Mouse (Mus musculus): Measurements from ENCODE around the gene 1300017J02Rik. TPM values are rescaled to one million over a fixed set of nuclear protein-coding genes. Genes with fewer than 3 reads are reported as not detected.

1300017J02Rik gene
- polyA plus RNA-seq, 1 experiment from 2014 or later, result 1.9 TPM

GRCm38 (mm10) chr9:103224721-103225120, 80.2 kb downstream of the 1300017J02Rik start:
- H3K9ac ChIP-seq (ENCODE audit: low read length), result no peak overlapping the region
- H3K27me3 ChIP-seq (ENCODE audit: control insufficient read depth, insufficient read depth, low read length), result no peaks in the 10 kb centered on the region
- no peak overlapping the region for H3K27ac ChIP-seq (replicated peaks; ENCODE audit: low read depth, low read length)
- no peaks in the 10 kb centered on the region for H3K36me3 ChIP-seq (ENCODE audit: control insufficient read depth, insufficient read depth, low read length)
- no peak for ATAC-seq (ENCODE audit: insufficient number of reproducible peaks, low FRiP score, low TSS enrichment, low read depth)
- WGBS, result 88% methylated on average over 7 of the region's 7 CpGs
- no peak for DNase-seq (ENCODE audit: low spot score)
- no peak overlapping the region for H3K4me2 ChIP-seq (ENCODE audit: low read depth, severe bottlenecking)
- no peak overlapping the region for H3K4me3 ChIP-seq (ENCODE audit: low read depth, low read length)
- no peaks in the 10 kb centered on the region for H3K4me1 ChIP-seq (ENCODE audit: control insufficient read depth, insufficient read depth, low read length)
- no peaks in the 10 kb centered on the region; the same call in 1 of the 2 replicates for H3K9me3 ChIP-seq (ENCODE audit: control insufficient read depth, low read length)

DNA sequence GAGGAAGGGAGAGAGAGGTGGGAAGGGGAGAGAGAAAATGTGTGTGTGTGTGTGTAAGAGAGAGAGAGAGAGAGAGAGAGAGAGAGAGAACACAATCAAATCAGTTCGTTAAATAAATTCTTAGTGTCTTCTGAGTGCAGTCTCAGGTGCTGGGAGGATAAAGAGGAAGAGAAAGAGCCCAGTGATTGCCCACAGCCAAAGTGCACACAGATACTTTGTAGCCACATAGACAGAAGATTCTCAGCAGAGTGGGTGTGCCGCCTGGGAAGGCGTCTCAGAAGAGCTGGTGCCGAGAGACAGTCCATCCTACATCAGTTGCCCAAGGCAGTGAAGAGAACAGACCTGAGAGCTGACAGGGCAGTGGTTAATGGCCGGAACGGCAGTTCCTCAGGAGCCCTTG, 90.6 kb downstream of the 1300017J02Rik start:
- WGBS, result 78% methylated on average over 6 of the region's 6 CpGs

GRCm38 (mm10) chr9:103213631-103214030, 91.3 kb downstream of the 1300017J02Rik start:
- Histone ChIP-seq H3K9me3 (ENCODE audit: control insufficient read depth, low read length) (no peaks in the 10 kb centered on the region), H3K27me3 (ENCODE audit: control insufficient read depth, insufficient read depth, low read length) (no peaks in the 10 kb centered on the region; the same call in 1 of the 2 replicates), H3K4me1 (ENCODE audit: control insufficient read depth, insufficient read depth, low read length) (no peaks in the 10 kb centered on the region), H3K4me3 (ENCODE audit: low read depth, low read length) (no peak overlapping the region), H3K4me2 (ENCODE audit: low read depth, severe bottlenecking) (no peak overlapping the region), H3K36me3 (ENCODE audit: control insufficient read depth, insufficient read depth, low read length) (no peaks in the 10 kb centered on the region), H3K9ac (ENCODE audit: low read length) (no peak overlapping the region), H3K27ac (replicated peaks; ENCODE audit: low read depth, low read length) (no peak overlapping the region)
- WGBS, result 70% methylated on average over 2 of the region's 2 CpGs
- ATAC-seq (ENCODE audit: insufficient number of reproducible peaks, low FRiP score, low TSS enrichment, low read depth), result no peak
- no peak for DNase-seq (ENCODE audit: low spot score)

More for the DNA sequence above, 90.6 kb downstream of the 1300017J02Rik start:
- Histone ChIP-seq H3K36me3 (ENCODE audit: control insufficient read depth, insufficient read depth, low read length) (no peaks in the 10 kb centered on the region), H3K9ac (ENCODE audit: low read length) (no peak overlapping the region), H3K9me3 (ENCODE audit: control insufficient read depth, low read length) (no peaks in the 10 kb centered on the region), H3K4me1 (ENCODE audit: control insufficient read depth, insufficient read depth, low read length) (no peaks in the 10 kb centered on the region), H3K27me3 (ENCODE audit: control insufficient read depth, insufficient read depth, low read length) (no peaks in the 10 kb centered on the region; the same call in 1 of the 2 replicates), H3K4me3 (ENCODE audit: low read depth, low read length) (no peak overlapping the region), H3K4me2 (ENCODE audit: low read depth, severe bottlenecking) (no peak overlapping the region), H3K27ac (replicated peaks; ENCODE audit: low read depth, low read length) (no peak overlapping the region)
- DNase-seq (ENCODE audit: low spot score) (no peak), ATAC-seq (ENCODE audit: insufficient number of reproducible peaks, low FRiP score, low TSS enrichment, low read depth) (no peak)

- Histone ChIP-seq H3K9me3 (ENCODE audit: control insufficient read depth, low read length) (no peaks in the 10 kb centered on the region), H3K36me3 (ENCODE audit: control insufficient read depth, insufficient read depth, low read length) (no peaks in the 10 kb centered on the region), H3K4me2 (ENCODE audit: low read depth, severe bottlenecking) (no peak overlapping the region), H3K4me3 (ENCODE audit: low read depth, low read length) (no peak overlapping the region), H3K4me1 (ENCODE audit: control insufficient read depth, insufficient read depth, low read length) (no peaks in the 10 kb centered on the region), H3K27me3 (ENCODE audit: control insufficient read depth, insufficient read depth, low read length) (no peaks in the 10 kb centered on the region; the same call in 1 of the 2 replicates), H3K9ac (ENCODE audit: low read length) (no peak overlapping the region), H3K27ac (replicated peaks; ENCODE audit: low read depth, low read length) (no peak overlapping the region)
- DNase-seq (ENCODE audit: low spot score) (no peak), ATAC-seq (ENCODE audit: insufficient number of reproducible peaks, low FRiP score, low TSS enrichment, low read depth) (no peak)
- WGBS, result 82% methylated on average over 28 of the region's 28 CpGs
Observed at GRCm38 (mm10) chr9:103212654-103213420, 92.0 kb downstream of the 1300017J02Rik start.

GRCm38 (mm10) chr9:103208802-103209423, 96.0 kb downstream of the 1300017J02Rik start:
- no peak for DNase-seq (ENCODE audit: low spot score)
- H3K4me1 ChIP-seq (ENCODE audit: control insufficient read depth, insufficient read depth, low read length), result no peaks in the 10 kb centered on the region
- WGBS, result 56% methylated on average over 6 of the region's 6 CpGs

DNA sequence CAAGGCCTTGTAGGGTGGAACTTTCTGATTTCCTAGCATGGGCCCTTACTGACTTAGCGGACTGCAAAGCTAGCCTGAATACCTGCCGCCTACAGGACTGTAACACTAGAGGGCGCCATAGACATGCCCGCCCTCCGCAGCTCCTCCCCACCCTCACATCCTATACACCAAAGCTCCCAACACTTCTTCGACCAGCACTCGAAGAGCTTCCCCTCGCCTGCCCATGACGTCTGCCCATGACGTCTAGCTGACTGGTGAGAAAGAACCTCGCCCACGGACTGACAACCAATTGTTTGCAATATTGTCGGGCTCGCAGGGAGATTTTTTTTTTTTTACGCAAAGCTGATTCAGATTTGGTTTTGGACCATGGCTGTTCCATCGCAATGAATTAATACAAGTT, 97.0 kb downstream of the 1300017J02Rik start:
- ATAC-seq (ENCODE audit: insufficient number of reproducible peaks, low FRiP score, low TSS enrichment, low read depth), result peak; percentile 87
- no peak overlapping the region for H3K9ac ChIP-seq (ENCODE audit: low read length)
- no peak overlapping the region for H3K4me3 ChIP-seq (ENCODE audit: low read depth, low read length)
- no peaks in the 10 kb centered on the region; the same call in 1 of the 2 replicates for H3K27me3 ChIP-seq (ENCODE audit: control insufficient read depth, insufficient read depth, low read length)
- no peaks in the 10 kb centered on the region for H3K36me3 ChIP-seq (ENCODE audit: control insufficient read depth, insufficient read depth, low read length)
- H3K4me2 ChIP-seq (ENCODE audit: low read depth, severe bottlenecking), result peak overlapping the region; percentile 18; the same call in 1 of the 2 replicates
- 9% methylated on average over 16 of the region's 16 CpGs for WGBS
- H3K4me1 ChIP-seq (ENCODE audit: control insufficient read depth, insufficient read depth, low read length), result no peaks in the 10 kb centered on the region
- H3K9me3 ChIP-seq (ENCODE audit: control insufficient read depth, low read length), result no peaks in the 10 kb centered on the region
- peak; percentile 79 for DNase-seq (ENCODE audit: low spot score)
- H3K27ac ChIP-seq (replicated peaks; ENCODE audit: low read depth, low read length), result no peak overlapping the region

More at GRCm38 (mm10) chr9:103208802-103209423, 96.0 kb downstream of the 1300017J02Rik start:
- H3K36me3 ChIP-seq (ENCODE audit: control insufficient read depth, insufficient read depth, low read length), result no peaks in the 10 kb centered on the region
- H3K9ac ChIP-seq (ENCODE audit: low read length), result no peak overlapping the region
- no peak for ATAC-seq (ENCODE audit: insufficient number of reproducible peaks, low FRiP score, low TSS enrichment, low read depth)
- H3K27me3 ChIP-seq (ENCODE audit: control insufficient read depth, insufficient read depth, low read length), result no peaks in the 10 kb centered on the region; the same call in 1 of the 2 replicates
- H3K4me3 ChIP-seq (ENCODE audit: low read depth, low read length), result no peak overlapping the region
- H3K27ac ChIP-seq (replicated peaks; ENCODE audit: low read depth, low read length), result no peak overlapping the region
- no peak overlapping the region for H3K4me2 ChIP-seq (ENCODE audit: low read depth, severe bottlenecking)
- H3K9me3 ChIP-seq (ENCODE audit: control insufficient read depth, low read length), result no peaks in the 10 kb centered on the region

GRCm38 (mm10) chr9:103205786-103206185, 99.1 kb downstream of the 1300017J02Rik start:
- H3K4me3 ChIP-seq (ENCODE audit: low read depth, low read length), result no peak overlapping the region
- no peaks in the 10 kb centered on the region; the same call in 1 of the 2 replicates for H3K27me3 ChIP-seq (ENCODE audit: control insufficient read depth, insufficient read depth, low read length)
- WGBS, result 90% methylated on average over 5 of the region's 5 CpGs
- 0 out of 2 replicates have a peak, but pooled peaks cover 2% of the 10 kb centered on the region for H3K4me1 ChIP-seq (ENCODE audit: control insufficient read depth, insufficient read depth, low read length)
- H3K4me2 ChIP-seq (ENCODE audit: low read depth, severe bottlenecking), result no peak overlapping the region
- no peaks in the 10 kb centered on the region for H3K36me3 ChIP-seq (ENCODE audit: control insufficient read depth, insufficient read depth, low read length)
- no peak overlapping the region for H3K9ac ChIP-seq (ENCODE audit: low read length)
- no peaks in the 10 kb centered on the region for H3K9me3 ChIP-seq (ENCODE audit: control insufficient read depth, low read length)
- no peak overlapping the region for H3K27ac ChIP-seq (replicated peaks; ENCODE audit: low read depth, low read length)
- ATAC-seq (ENCODE audit: insufficient number of reproducible peaks, low FRiP score, low TSS enrichment, low read depth), result no peak
- no peak for DNase-seq (ENCODE audit: low spot score)

GRCm38 (mm10) chr9:103201561-103202260, 103.2 kb downstream of the 1300017J02Rik start, which contains the start of gene Srprb:
Srprb (minus strand) TSS chr9:103202137.
- H3K27ac ChIP-seq (replicated peaks; ENCODE audit: low read depth, low read length), result peak within 1 kb of the TSS; percentile 77
- H3K4me3 ChIP-seq (ENCODE audit: low read depth, low read length), result peak within 1 kb of the TSS; percentile 84
- H3K9me3 ChIP-seq (ENCODE audit: control insufficient read depth, low read length), result no peaks in the 10 kb centered on the region
- H3K9ac ChIP-seq (ENCODE audit: low read length), result peak within 1 kb of the TSS; percentile 87
- ATAC-seq (ENCODE audit: insufficient number of reproducible peaks, low FRiP score, low TSS enrichment, low read depth) (peak; percentile 96), DNase-seq (ENCODE audit: low spot score) (peak; percentile 96)
- no peaks in the 10 kb centered on the region for H3K27me3 ChIP-seq (ENCODE audit: control insufficient read depth, insufficient read depth, low read length)
- H3K36me3 ChIP-seq (ENCODE audit: control insufficient read depth, insufficient read depth, low read length), result peaks cover 10% of the 10 kb centered on the region; the same call in 1 of the 2 replicates
- WGBS, result under 1% methylated on average over 45 of the region's 45 CpGs
- H3K4me2 ChIP-seq (ENCODE audit: low read depth, severe bottlenecking), result peak within 1 kb of the TSS; percentile 67
- 0 out of 2 replicates have a peak, but pooled peaks cover 2% of the 10 kb centered on the region for H3K4me1 ChIP-seq (ENCODE audit: control insufficient read depth, insufficient read depth, low read length)
